Mouse (Mus musculus): ENCODE data around the gene Gm44973. TPM values are rescaled to one million over a fixed set of nuclear protein-coding genes. Genes with fewer than 3 reads are reported as not detected.
A peak's percentile ranks its signal among the peaks of the same experiment; 100 is the strongest.

Gm44973 gene
- polyA plus RNA-seq, 1 experiment from 2014 or later, result not detected

DNA sequence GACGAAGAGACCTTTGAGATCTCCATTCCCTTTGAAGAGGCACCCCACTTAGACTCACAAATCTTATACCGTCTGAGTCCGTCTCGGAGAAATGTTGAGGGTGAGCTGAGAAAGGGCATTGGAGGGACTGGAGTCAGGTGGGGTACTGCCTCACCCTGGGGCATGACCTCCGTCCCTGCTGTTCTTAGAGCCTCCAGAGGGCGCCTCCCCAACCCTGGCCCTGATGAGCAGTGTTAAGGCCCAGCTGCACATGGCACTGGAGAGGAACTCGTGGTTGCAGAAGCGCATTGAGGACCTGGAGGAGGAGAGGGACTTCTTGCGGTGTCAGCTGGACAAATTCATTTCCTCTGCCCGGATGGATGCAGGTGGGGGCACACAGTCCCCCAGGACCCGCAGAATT lies 42.5 kb downstream of the Gm44973 start:
- peaks cover 59% of the 10 kb centered on the region for H3K27me3 ChIP-seq (ENCODE audit: insufficient read depth, low read length)

GRCm38 (mm10) chr7:5058631-5059030 lies 43.3 kb downstream of the Gm44973 start:
- 89% methylated on average over 1 of the region's 1 CpGs for WGBS
- Histone ChIP-seq H3K4me3 (ENCODE audit: low read depth, low read length) (no peak overlapping the region), H3K27me3 (ENCODE audit: insufficient read depth, low read length) (peaks cover 51% of the 10 kb centered on the region), H3K36me3 (ENCODE audit: insufficient read depth) (no peaks in the 10 kb centered on the region), H3K27ac (ENCODE audit: low read depth) (no peak overlapping the region), H3K9me3 (ENCODE audit: low read depth, low read length) (no peaks in the 10 kb centered on the region), H3K4me2 (no peak overlapping the region), H3K9ac (no peak overlapping the region), H3K4me1 (ENCODE audit: insufficient read depth) (peaks cover 10% of the 10 kb centered on the region; the same call in 1 of the 2 replicates)
- no peak for ATAC-seq (ENCODE audit: insufficient read depth)
- TF ChIP-seq CTCF (IDR thresholded peaks at IDR 0.05; ENCODE audit: low read depth), result no peak
- DNase-seq, result no peak

More for the DNA sequence above, 42.5 kb downstream of the Gm44973 start:
- H3K4me3 ChIP-seq (ENCODE audit: low read depth, low read length), result peak overlapping the region; percentile 50; the same call in 1 of the 2 replicates
- TF ChIP-seq CTCF (IDR thresholded peaks at IDR 0.05; ENCODE audit: low read depth), result peak; percentile 29
- H3K9ac ChIP-seq, result no peak overlapping the region
- ATAC-seq (ENCODE audit: insufficient read depth) (no peak), DNase-seq (no peak)
- WGBS, result 36% methylated on average over 11 of the region's 11 CpGs
- no peaks in the 10 kb centered on the region for H3K36me3 ChIP-seq (ENCODE audit: insufficient read depth)
- no peak overlapping the region; the same call in 1 of the 2 replicates for H3K4me2 ChIP-seq
- H3K4me1 ChIP-seq (ENCODE audit: insufficient read depth), result peaks cover 16% of the 10 kb centered on the region; the same call in 1 of the 2 replicates
- no peaks in the 10 kb centered on the region for H3K9me3 ChIP-seq (ENCODE audit: low read depth, low read length)
- no peak overlapping the region for H3K27ac ChIP-seq (ENCODE audit: low read depth)

GRCm38 (mm10) chr7:5059421-5059820 lies 44.1 kb downstream of the Gm44973 start:
- H3K27ac ChIP-seq (ENCODE audit: low read depth), result no peak overlapping the region
- H3K4me2 ChIP-seq, result no peak overlapping the region; the same call in 1 of the 2 replicates
- no peak for TF ChIP-seq CTCF (IDR thresholded peaks at IDR 0.05; ENCODE audit: low read depth)
- peaks cover 10% of the 10 kb centered on the region; the same call in 1 of the 2 replicates for H3K4me1 ChIP-seq (ENCODE audit: insufficient read depth)
- WGBS, result 88% methylated on average over 12 of the region's 12 CpGs
- no peak for DNase-seq
- H3K9me3 ChIP-seq (ENCODE audit: low read depth, low read length), result no peaks in the 10 kb centered on the region
- H3K9ac ChIP-seq, result no peak overlapping the region
- ATAC-seq (ENCODE audit: insufficient read depth), result no peak
- no peak overlapping the region for H3K4me3 ChIP-seq (ENCODE audit: low read depth, low read length)
- no peaks in the 10 kb centered on the region for H3K36me3 ChIP-seq (ENCODE audit: insufficient read depth)
- H3K27me3 ChIP-seq (ENCODE audit: insufficient read depth, low read length), result peaks cover 43% of the 10 kb centered on the region

DNA sequence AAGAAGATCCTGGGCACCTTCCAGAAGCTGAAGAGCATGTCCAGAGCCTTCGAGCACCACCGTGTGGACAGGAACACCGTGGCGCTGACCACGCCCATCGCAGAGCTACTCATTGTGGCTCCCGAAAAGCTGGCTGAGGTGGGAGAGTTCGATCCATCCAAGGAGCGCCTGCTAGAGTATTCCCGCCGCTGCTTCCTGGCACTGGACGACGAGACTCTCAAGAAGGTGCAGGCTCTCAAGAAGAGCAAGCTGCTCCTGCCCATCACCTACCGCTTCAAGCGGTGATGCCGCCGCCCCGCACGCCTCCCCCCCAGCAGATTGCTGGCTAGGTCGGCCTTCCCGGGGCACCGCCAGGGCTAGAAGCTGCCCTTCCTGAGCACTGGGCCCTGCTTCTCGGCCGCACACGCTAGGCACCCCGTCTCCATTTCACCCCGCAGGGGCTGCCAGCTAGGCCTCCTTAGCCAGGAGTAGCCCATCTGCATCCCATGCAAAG lies 45.0 kb downstream of the Gm44973 start:
- Histone ChIP-seq H3K4me1 (ENCODE audit: insufficient read depth) (peaks cover 10% of the 10 kb centered on the region; the same call in 1 of the 2 replicates), H3K9me3 (ENCODE audit: low read depth, low read length) (no peaks in the 10 kb centered on the region), H3K27ac (ENCODE audit: low read depth) (peak overlapping the region; percentile 100), H3K36me3 (ENCODE audit: insufficient read depth) (0 out of 2 replicates have a peak, but pooled peaks cover 2% of the 10 kb centered on the region), H3K27me3 (ENCODE audit: insufficient read depth, low read length) (peaks cover 34% of the 10 kb centered on the region), H3K9ac (peak overlapping the region; percentile 95), H3K4me2 (peak overlapping the region; percentile 86), H3K4me3 (ENCODE audit: low read depth, low read length) (peak overlapping the region; percentile 75)
- peak; percentile 9; the same call in 1 of the 2 replicates for ATAC-seq (ENCODE audit: insufficient read depth)
- WGBS, result 2% methylated on average over 27 of the region's 27 CpGs
- TF ChIP-seq CTCF (IDR thresholded peaks at IDR 0.05; ENCODE audit: low read depth), result peak; percentile 81
- DNase-seq, result peak; percentile 94

GRCm38 (mm10) chr7:5060944-5061773 lies 45.9 kb downstream of the Gm44973 start:
- WGBS, result under 1% methylated on average over 59 of the region's 60 CpGs
- Histone ChIP-seq H3K4me2 (peak overlapping the region; percentile 86), H3K27me3 (ENCODE audit: insufficient read depth, low read length) (peaks cover 25% of the 10 kb centered on the region), H3K36me3 (ENCODE audit: insufficient read depth) (peaks cover 6% of the 10 kb centered on the region), H3K9me3 (ENCODE audit: low read depth, low read length) (no peaks in the 10 kb centered on the region), H3K4me1 (ENCODE audit: insufficient read depth) (peaks cover 10% of the 10 kb centered on the region; the same call in 1 of the 2 replicates), H3K9ac (peak overlapping the region; percentile 95), H3K4me3 (ENCODE audit: low read depth, low read length) (peak overlapping the region; percentile 75), H3K27ac (ENCODE audit: low read depth) (peak overlapping the region; percentile 100)
- DNase-seq (peak; percentile 100), ATAC-seq (ENCODE audit: insufficient read depth) (peak; percentile 92)
- peak; percentile 76 for TF ChIP-seq CTCF (IDR thresholded peaks at IDR 0.05; ENCODE audit: low read depth)

DNA sequence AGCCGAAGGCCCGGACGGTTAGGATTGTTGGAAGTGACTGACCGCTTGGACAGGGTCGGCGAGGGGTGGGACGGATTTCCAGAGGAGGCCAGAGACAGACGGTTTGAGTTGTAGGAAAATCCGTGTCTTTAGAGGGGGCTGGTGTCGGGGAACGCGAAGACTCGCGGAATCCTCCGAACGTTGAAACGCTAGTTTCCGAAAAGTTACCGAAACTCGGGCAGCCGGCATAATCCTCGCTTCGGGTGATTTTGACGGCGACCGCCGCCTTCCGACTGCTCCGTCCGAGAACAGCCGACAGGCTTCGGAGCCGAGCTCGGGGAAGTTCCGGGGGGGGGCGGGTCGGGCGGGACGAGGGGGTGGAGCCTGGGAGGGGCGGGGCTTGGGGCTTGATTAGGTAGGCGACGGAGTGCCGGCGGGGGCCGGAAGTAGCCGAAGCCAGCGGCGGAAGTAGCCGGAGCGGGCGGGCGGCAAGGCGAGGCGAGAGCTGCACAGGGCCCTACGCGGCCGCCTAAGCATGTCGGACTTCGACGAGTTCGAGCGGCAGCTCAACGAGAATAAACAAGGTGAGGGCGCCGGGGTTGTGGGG lies 46.6 kb downstream of the Gm44973 start, which contains the start of gene U2af2:
TSS of gene U2af2 (plus strand) at position 370 of the 586 bp plus-strand sequence.
- peak; percentile 81 for ATAC-seq (ENCODE audit: insufficient read depth)

More for the DNA sequence above, 46.6 kb downstream of the Gm44973 start, which contains the start of gene U2af2:
- Histone ChIP-seq H3K4me1 (ENCODE audit: insufficient read depth) (peaks cover 8% of the 10 kb centered on the region; the same call in 1 of the 2 replicates), H3K4me3 (ENCODE audit: low read depth, low read length) (peak within 1 kb of the TSS; percentile 75), H3K9me3 (ENCODE audit: low read depth, low read length) (no peaks in the 10 kb centered on the region), H3K36me3 (ENCODE audit: insufficient read depth) (peaks cover 14% of the 10 kb centered on the region), H3K27ac (ENCODE audit: low read depth) (peak within 1 kb of the TSS; percentile 100), H3K27me3 (ENCODE audit: insufficient read depth, low read length) (peaks cover 18% of the 10 kb centered on the region), H3K9ac (peak within 1 kb of the TSS; percentile 95), H3K4me2 (peak within 1 kb of the TSS; percentile 86)
- no peak for TF ChIP-seq CTCF (IDR thresholded peaks at IDR 0.05; ENCODE audit: low read depth)
- WGBS, result under 1% methylated on average over 58 of the region's 65 CpGs
- DNase-seq, result peak; percentile 94
